Mouse (Mus musculus): ENCODE measurements around the gene Nsg2. TPM values are rescaled to one million over a fixed set of nuclear protein-coding genes. Genes with fewer than 3 reads are reported as not detected.
"Not testable (repeated sequence)": the region's sequence is repeated elsewhere in the genome, so short reads cannot be mapped to it uniquely, and the experiment has no call there.

Nsg2 gene
- total and polyA plus RNA-seq, 2 experiments from 2014 or later, result 641 to 1,042 TPM

DNA sequence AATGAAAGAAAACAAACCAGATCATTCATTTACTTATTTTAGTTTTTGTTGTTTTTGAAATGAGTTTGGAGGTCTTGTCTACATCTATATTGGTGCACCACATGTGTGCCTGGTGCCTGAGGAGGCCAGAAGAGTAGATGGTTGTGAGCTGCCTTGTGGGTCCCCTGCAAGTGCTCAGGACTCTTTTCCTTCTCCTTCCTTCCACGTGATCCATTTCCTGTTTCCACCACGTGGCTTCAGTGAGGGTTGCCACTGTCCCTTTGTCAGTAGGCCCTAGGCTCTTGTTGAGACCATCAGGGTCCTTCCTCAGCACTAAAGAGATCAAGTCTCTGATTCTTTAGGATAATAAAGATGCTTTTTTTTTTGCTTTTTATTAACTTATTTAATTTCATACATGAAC, 15.5 kb upstream of the Nsg2 start:
- H3K4me2 ChIP-seq (ENCODE audit: low read depth, low read length, poor library complexity, severe bottlenecking), result no peak overlapping the region
- no peaks in the 10 kb centered on the region for H3K36me3 ChIP-seq (ENCODE audit: insufficient read depth, low read length)
- H3K4me1 ChIP-seq (ENCODE audit: insufficient read depth, low read length), result no peaks in the 10 kb centered on the region
- no peak for ATAC-seq (ENCODE audit: low FRiP score)
- H3K9me3 ChIP-seq (ENCODE audit: low read length), result no peaks in the 10 kb centered on the region
- no peak overlapping the region for H3K4me3 ChIP-seq (ENCODE audit: low read depth, low read length)
- H3K9ac ChIP-seq (replicated peaks; ENCODE audit: low read length, poor library complexity, severe bottlenecking), result no peak overlapping the region
- DNase-seq (ENCODE audit: low spot score), result no peak
- no peak overlapping the region for H3K27ac ChIP-seq (ENCODE audit: low read depth, low read length)
- TF ChIP-seq CTCF (IDR thresholded peaks at IDR 0.05), result no peak
- 72% methylated on average over 2 of the region's 2 CpGs for WGBS
- no peaks in the 10 kb centered on the region for H3K27me3 ChIP-seq (ENCODE audit: insufficient read depth, low read length)

DNA sequence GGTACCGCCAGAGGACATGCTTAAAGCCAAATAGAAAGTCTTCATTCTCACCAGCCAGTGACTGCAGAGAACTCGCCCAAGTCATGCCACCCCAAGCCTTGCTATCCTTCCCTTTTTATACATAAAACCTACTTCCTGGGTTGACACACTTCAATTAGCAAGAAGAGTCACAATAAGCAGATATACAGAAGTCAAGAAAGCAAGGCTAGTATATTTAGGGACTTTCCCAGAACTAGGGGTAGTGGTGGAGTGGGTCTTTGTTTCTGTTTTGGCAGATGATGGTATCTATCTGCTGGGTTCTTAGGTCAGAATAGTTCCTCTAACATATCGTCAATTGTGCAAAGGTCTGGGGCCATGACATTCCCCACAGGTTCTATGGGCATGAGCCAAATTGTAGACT, 7.7 kb upstream of the Nsg2 start:
- no peak for TF ChIP-seq CTCF (IDR thresholded peaks at IDR 0.05)
- WGBS, result 95% methylated on average over 3 of the region's 3 CpGs
- no peak overlapping the region for H3K4me2 ChIP-seq (ENCODE audit: low read depth, low read length, poor library complexity, severe bottlenecking)
- H3K27me3 ChIP-seq (ENCODE audit: insufficient read depth, low read length), result no peaks in the 10 kb centered on the region
- no peak overlapping the region for H3K9ac ChIP-seq (replicated peaks; ENCODE audit: low read length, poor library complexity, severe bottlenecking)
- H3K4me3 ChIP-seq (ENCODE audit: low read depth, low read length), result no peak overlapping the region
- DNase-seq (ENCODE audit: low spot score) (no peak), ATAC-seq (ENCODE audit: low FRiP score) (no peak)
- no peak overlapping the region for H3K27ac ChIP-seq (ENCODE audit: low read depth, low read length)
- no peaks in the 10 kb centered on the region for H3K4me1 ChIP-seq (ENCODE audit: insufficient read depth, low read length)
- no peaks in the 10 kb centered on the region for H3K36me3 ChIP-seq (ENCODE audit: insufficient read depth, low read length)
- no peaks in the 10 kb centered on the region for H3K9me3 ChIP-seq (ENCODE audit: low read length)

DNA sequence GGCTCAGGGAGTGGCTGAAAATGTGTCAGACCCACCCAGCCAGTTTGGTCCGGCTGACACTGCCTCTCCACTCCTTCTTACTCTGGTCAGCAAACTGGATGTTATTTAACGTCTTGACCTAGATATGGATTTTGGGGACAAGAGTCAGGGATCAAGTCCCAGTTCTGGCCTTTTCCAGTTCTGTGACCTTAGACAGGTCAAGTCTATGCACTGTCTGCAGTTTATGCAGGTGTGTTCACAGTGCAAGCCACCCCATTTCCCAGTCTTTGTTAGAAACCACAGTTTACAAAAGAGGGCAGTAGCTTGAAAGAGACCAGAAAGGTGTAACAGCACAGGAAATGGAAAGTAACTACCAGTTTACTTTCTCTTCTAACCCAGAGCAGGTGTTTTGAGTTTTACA, 547 bp upstream of the Nsg2 start:
- ATAC-seq (ENCODE audit: low FRiP score) (no peak), DNase-seq (ENCODE audit: low spot score) (no peak)
- H3K4me3 ChIP-seq (ENCODE audit: low read depth, low read length), result peak overlapping the region; percentile 50; the same call in 1 of the 2 replicates
- peaks cover 13% of the 10 kb centered on the region; the same call in 1 of the 2 replicates for H3K36me3 ChIP-seq (ENCODE audit: insufficient read depth, low read length)
- peak overlapping the region; percentile 29 for H3K4me2 ChIP-seq (ENCODE audit: low read depth, low read length, poor library complexity, severe bottlenecking)
- no peaks in the 10 kb centered on the region for H3K9me3 ChIP-seq (ENCODE audit: low read length)
- H3K4me1 ChIP-seq (ENCODE audit: insufficient read depth, low read length), result peaks cover 6% of the 10 kb centered on the region; the same call in 1 of the 2 replicates
- H3K9ac ChIP-seq (replicated peaks; ENCODE audit: low read length, poor library complexity, severe bottlenecking), result no peak overlapping the region
- H3K27ac ChIP-seq (ENCODE audit: low read depth, low read length), result peak overlapping the region; percentile 66
- H3K27me3 ChIP-seq (ENCODE audit: insufficient read depth, low read length), result no peaks in the 10 kb centered on the region
- WGBS, result 39% methylated on average over 2 of the region's 2 CpGs
- no peak for TF ChIP-seq CTCF (IDR thresholded peaks at IDR 0.05)

- Histone ChIP-seq H3K9me3 (ENCODE audit: low read length) (no peaks in the 10 kb centered on the region), H3K27me3 (ENCODE audit: insufficient read depth, low read length) (no peaks in the 10 kb centered on the region), H3K36me3 (ENCODE audit: insufficient read depth, low read length) (peaks cover 22% of the 10 kb centered on the region), H3K4me1 (ENCODE audit: insufficient read depth, low read length) (peaks cover 6% of the 10 kb centered on the region; the same call in 1 of the 2 replicates), H3K27ac (ENCODE audit: low read depth, low read length) (peak overlapping the region; percentile 93), H3K4me3 (ENCODE audit: low read depth, low read length) (peak overlapping the region; percentile 50), H3K4me2 (ENCODE audit: low read depth, low read length, poor library complexity, severe bottlenecking) (peak overlapping the region; percentile 86), H3K9ac (replicated peaks; ENCODE audit: low read length, poor library complexity, severe bottlenecking) (peak overlapping the region; percentile 86)
- WGBS, result 2% methylated on average over 11 of the region's 11 CpGs
- DNase-seq (ENCODE audit: low spot score) (peak; percentile 55), ATAC-seq (ENCODE audit: low FRiP score) (no peak)
- no peak for TF ChIP-seq CTCF (IDR thresholded peaks at IDR 0.05)
These were observed 1.1 kb downstream of the Nsg2 start for GRCm38 (mm10) chr11:32001181-32001910.

DNA sequence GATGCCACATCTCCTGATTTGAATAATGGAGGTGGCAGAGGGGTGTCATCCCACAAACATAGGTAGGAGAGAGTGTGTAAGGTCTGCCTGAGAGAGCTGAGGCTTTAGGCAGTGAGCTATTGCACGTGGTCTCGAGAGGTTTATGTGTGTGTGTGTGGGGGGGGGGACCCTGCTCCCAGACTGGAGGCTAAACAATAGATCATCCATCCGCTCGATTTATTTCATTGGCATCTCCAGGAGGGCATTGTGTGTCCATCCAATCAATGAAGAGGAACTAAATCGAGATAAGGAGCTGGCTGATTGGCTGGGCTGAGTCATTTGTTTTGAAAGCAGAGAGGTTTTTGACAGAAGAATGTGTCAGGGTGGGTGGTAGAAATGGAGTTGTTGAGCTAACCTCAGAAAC, 2.4 kb downstream of the Nsg2 start:
- peak; percentile 67 for ATAC-seq (ENCODE audit: low FRiP score)
- peak overlapping the region; percentile 86 for H3K9ac ChIP-seq (replicated peaks; ENCODE audit: low read length, poor library complexity, severe bottlenecking)
- peak; percentile 82 for DNase-seq (ENCODE audit: low spot score)
- H3K27me3 ChIP-seq (ENCODE audit: insufficient read depth, low read length), result no peaks in the 10 kb centered on the region
- peak overlapping the region; percentile 93 for H3K27ac ChIP-seq (ENCODE audit: low read depth, low read length)
- peak overlapping the region; percentile 86 for H3K4me2 ChIP-seq (ENCODE audit: low read depth, low read length, poor library complexity, severe bottlenecking)
- H3K4me3 ChIP-seq (ENCODE audit: low read depth, low read length), result peak overlapping the region; percentile 50
- 3% methylated on average over 5 of the region's 5 CpGs for WGBS
- TF ChIP-seq CTCF (IDR thresholded peaks at IDR 0.05), result no peak
- H3K4me1 ChIP-seq (ENCODE audit: insufficient read depth, low read length), result peaks cover 6% of the 10 kb centered on the region; the same call in 1 of the 2 replicates
- no peaks in the 10 kb centered on the region for H3K9me3 ChIP-seq (ENCODE audit: low read length)
- peaks cover 24% of the 10 kb centered on the region for H3K36me3 ChIP-seq (ENCODE audit: insufficient read depth, low read length)

- H3K9me3 ChIP-seq (ENCODE audit: low read length); H3K9ac ChIP-seq (replicated peaks; ENCODE audit: low read length, poor library complexity, severe bottlenecking); H3K4me2 ChIP-seq (ENCODE audit: low read depth, low read length, poor library complexity, severe bottlenecking); H3K27me3 ChIP-seq (ENCODE audit: insufficient read depth, low read length); H3K4me3 ChIP-seq (ENCODE audit: low read depth, low read length); DNase-seq (ENCODE audit: low spot score): not testable (repeated sequence)
- H3K36me3 ChIP-seq (ENCODE audit: insufficient read depth, low read length), result peaks cover 24% of the 10 kb centered on the region
- WGBS, result 91% methylated on average over 3 of the region's 3 CpGs
- peak overlapping the region; percentile 51; the same call in 1 of the 2 replicates for H3K27ac ChIP-seq (ENCODE audit: low read depth, low read length)
- ATAC-seq (ENCODE audit: low FRiP score), result 0 out of 2 replicates have a peak, but pooled peaks have one; percentile 29
- H3K4me1 ChIP-seq (ENCODE audit: insufficient read depth, low read length), result peaks cover 27% of the 10 kb centered on the region
These were observed 7.8 kb downstream of the Nsg2 start for GRCm38 (mm10) chr11:32008049-32008448.

All from midbrain, postnatal 0 days (tissue).